Mouse (Mus musculus): Measurements from ENCODE around the gene Mpp2.

Gene Mpp2

GRCm38 (mm10) chr11:102008954-102009637 lies 79.2 kb downstream of the Mpp2 start:
- DNase-seq (ENCODE audit: low spot score) = no peak

DNA sequence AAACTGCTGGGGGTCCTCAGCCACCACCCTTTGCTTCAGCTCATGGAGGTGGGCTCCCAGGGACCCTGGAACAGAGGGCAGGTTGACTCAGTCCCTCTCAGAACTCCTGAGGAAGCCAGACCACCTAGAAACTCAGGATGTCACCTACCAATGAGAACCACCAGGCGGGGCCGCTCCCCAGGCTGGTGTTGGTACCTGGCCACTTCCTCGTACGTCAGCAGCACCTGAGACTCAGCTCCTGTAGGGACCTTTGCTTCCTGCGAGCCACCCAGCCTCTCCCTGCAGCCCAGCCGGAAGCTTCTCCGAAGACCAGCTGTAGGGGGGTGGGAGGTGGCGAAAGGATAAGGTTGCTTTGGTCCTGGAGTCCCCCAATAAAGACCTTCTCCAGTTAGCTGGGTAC lies 79.9 kb downstream of the Mpp2 start:
- no peak for DNase-seq (ENCODE audit: low spot score)

Measured in MN1 (cell line).